Mouse (Mus musculus) forebrain, embryonic 13.5 days (tissue): ENCODE data around the gene Caskin2. TPM values are rescaled to one million over a fixed set of nuclear protein-coding genes. Genes with fewer than 3 reads are reported as not detected.

ENCODE experiments used
- ATAC-seq: fragments of 200-750 bp; cut with Nextera tagmentation; 2 replicates; pipeline ENCODE4 v1.8.0; 2017
- H3K27ac ChIP-seq: fragments of 300-500 bp; sonication (generic); 2 replicates; pipeline ENCODE4 v1.5.1; 2015; ENCODE audit warnings: inconsistent platforms, mild to moderate bottlenecking, moderate library complexity
- H3K27me3 ChIP-seq: fragments of 300-500 bp; sonication (generic); 2 replicates; pipeline ENCODE4 v1.6.1; 2015; ENCODE audit warnings: mild to moderate bottlenecking, inconsistent platforms
- H3K36me3 ChIP-seq: fragments of 300-500 bp; sonication (generic); 2 replicates; pipeline ENCODE4 v1.6.1; 2015; ENCODE audit warnings: mild to moderate bottlenecking, inconsistent platforms; ENCODE audit not compliant: poor library complexity, severe bottlenecking
- H3K4me1 ChIP-seq: fragments of 300-500 bp; sonication (generic); 2 replicates; pipeline ENCODE4 v1.6.1; 2015; ENCODE audit warnings: inconsistent platforms
- H3K4me2 ChIP-seq: fragments of 300-500 bp; sonication (generic); 2 replicates; pipeline ENCODE4 v1.6.1; 2015; ENCODE audit warnings: inconsistent platforms, mild to moderate bottlenecking, moderate library complexity
- H3K4me3 ChIP-seq: fragments of 300-500 bp; sonication (generic); 2 replicates; pipeline ENCODE4 v1.5.1; 2015; ENCODE audit warnings: mild to moderate bottlenecking, inconsistent platforms
- H3K9ac ChIP-seq: fragments of 300-500 bp; sonication (generic); 2 replicates; pipeline ENCODE4 v1.6.1; 2015; ENCODE audit warnings: mild to moderate bottlenecking, inconsistent platforms
- H3K9me3 ChIP-seq: fragments of 300-500 bp; sonication (generic); replicated peaks from 2 replicates; pipeline ENCODE4 v1.6.1; 2016; ENCODE audit warnings: inconsistent platforms
- WGBS: fragments of 180-500 bp; shearing (Covaris S2); methylation state at CpG from one replicate; pipeline ENCODE4 v1.1.7; 2015; 5-methylcytosine and 5-hydroxymethylcytosine counted together
- polyA plus RNA-seq: library from polyadenylated mRNA; unstranded; fragments of >200 nt; fragmentation: Nextera tagmentation; extraction: Ambion mirVana; gene quantifications from 2 replicates; pipeline ENCODE4 v1.2.1, GENCODE M21; 2015

The Caskin2 gene
- polyA plus RNA-seq, 1 experiment from 2014 or later: 10.7 TPM

GRCm38 (mm10) chr11:115812095-115812494 is 1.3 kb downstream of the Caskin2 start:
- no peak for ATAC-seq
- Histone ChIP-seq H3K36me3 (peaks cover 14% of the 10 kb centered on the region), H3K4me2 (peak overlapping the region; percentile 95), H3K9me3 (no peaks in the 10 kb centered on the region), H3K9ac (peak overlapping the region; percentile 79), H3K27ac (0 out of 2 replicates have a peak overlapping the region, but pooled peaks have one; percentile 65), H3K4me1 (peaks cover 74% of the 10 kb centered on the region), H3K4me3 (peak overlapping the region; percentile 89), H3K27me3 (no peaks in the 10 kb centered on the region)
- WGBS: 36% methylated on average over 7 of the region's 7 CpGs

GRCm38 (mm10) chr11:115811381-115812093 is 1.9 kb downstream of the Caskin2 start:
- Histone ChIP-seq H3K4me2 (peak overlapping the region; percentile 95), H3K27me3 (no peaks in the 10 kb centered on the region), H3K4me1 (peaks cover 80% of the 10 kb centered on the region), H3K9ac (peak overlapping the region; percentile 79), H3K9me3 (no peaks in the 10 kb centered on the region), H3K36me3 (peaks cover 17% of the 10 kb centered on the region), H3K27ac (no peak overlapping the region), H3K4me3 (peak overlapping the region; percentile 89)
- ATAC-seq: no peak
- 80% methylated on average over 20 of the region's 20 CpGs for WGBS

- Histone ChIP-seq H3K4me3 (peak overlapping the region; percentile 18; the same call in 1 of the 2 replicates), H3K4me1 (peaks cover 73% of the 10 kb centered on the region), H3K9me3 (no peaks in the 10 kb centered on the region), H3K36me3 (peaks cover 22% of the 10 kb centered on the region), H3K4me2 (peak overlapping the region; percentile 95), H3K27me3 (no peaks in the 10 kb centered on the region), H3K9ac (peak overlapping the region; percentile 31), H3K27ac (no peak overlapping the region)
- no peak for ATAC-seq
- WGBS: 71% methylated on average over 14 of the region's 14 CpGs
These were observed 3.1 kb downstream of the Caskin2 start for GRCm38 (mm10) chr11:115810377-115810776.

GRCm38 (mm10) chr11:115809311-115809781 is 4.1 kb downstream of the Caskin2 start:
- peaks cover 69% of the 10 kb centered on the region for H3K4me1 ChIP-seq
- peak overlapping the region; percentile 82 for H3K27ac ChIP-seq
- H3K4me3 ChIP-seq: 0 out of 2 replicates have a peak overlapping the region, but pooled peaks have one; percentile 1
- peak overlapping the region; percentile 95 for H3K4me2 ChIP-seq
- no peaks in the 10 kb centered on the region for H3K9me3 ChIP-seq
- H3K36me3 ChIP-seq: peaks cover 32% of the 10 kb centered on the region
- ATAC-seq: no peak
- H3K27me3 ChIP-seq: no peaks in the 10 kb centered on the region
- WGBS: 76% methylated on average over 8 of the region's 8 CpGs
- peak overlapping the region; percentile 45; the same call in 1 of the 2 replicates for H3K9ac ChIP-seq

GRCm38 (mm10) chr11:115808696-115809310 is 4.6 kb downstream of the Caskin2 start:
- peak; percentile 14; the same call in 1 of the 2 replicates for ATAC-seq
- Histone ChIP-seq H3K36me3 (peaks cover 37% of the 10 kb centered on the region), H3K27ac (peak overlapping the region; percentile 82), H3K4me3 (0 out of 2 replicates have a peak overlapping the region, but pooled peaks have one; percentile 1), H3K4me2 (peak overlapping the region; percentile 95), H3K9ac (peak overlapping the region; percentile 45; the same call in 1 of the 2 replicates), H3K4me1 (peaks cover 69% of the 10 kb centered on the region), H3K9me3 (no peaks in the 10 kb centered on the region), H3K27me3 (no peaks in the 10 kb centered on the region)
- WGBS: 32% methylated on average over 10 of the region's 10 CpGs

GRCm38 (mm10) chr11:115807971-115808370 is 5.5 kb downstream of the Caskin2 start:
- ATAC-seq: no peak
- Histone ChIP-seq H3K4me1 (peaks cover 67% of the 10 kb centered on the region), H3K36me3 (peaks cover 46% of the 10 kb centered on the region), H3K4me2 (peak overlapping the region; percentile 95), H3K9me3 (no peaks in the 10 kb centered on the region), H3K27ac (peak overlapping the region; percentile 82), H3K9ac (peak overlapping the region; percentile 45), H3K4me3 (no peak overlapping the region), H3K27me3 (no peaks in the 10 kb centered on the region)
- WGBS: 41% methylated on average over 11 of the region's 11 CpGs

GRCm38 (mm10) chr11:115807306-115807705 is 6.1 kb downstream of the Caskin2 start:
- peak overlapping the region; percentile 45 for H3K9ac ChIP-seq
- peak overlapping the region; percentile 95 for H3K4me2 ChIP-seq
- H3K36me3 ChIP-seq: peaks cover 52% of the 10 kb centered on the region
- 30% methylated on average over 6 of the region's 6 CpGs for WGBS
- H3K27ac ChIP-seq: peak overlapping the region; percentile 82
- H3K4me3 ChIP-seq: no peak overlapping the region
- ATAC-seq: no peak
- no peaks in the 10 kb centered on the region for H3K27me3 ChIP-seq
- H3K9me3 ChIP-seq: no peaks in the 10 kb centered on the region
- peaks cover 61% of the 10 kb centered on the region for H3K4me1 ChIP-seq

GRCm38 (mm10) chr11:115806154-115806553 is 7.3 kb downstream of the Caskin2 start:
- Histone ChIP-seq H3K36me3 (peaks cover 64% of the 10 kb centered on the region), H3K9me3 (no peaks in the 10 kb centered on the region), H3K4me2 (no peak overlapping the region), H3K4me3 (no peak overlapping the region), H3K27me3 (no peaks in the 10 kb centered on the region), H3K27ac (no peak overlapping the region), H3K9ac (no peak overlapping the region), H3K4me1 (peaks cover 49% of the 10 kb centered on the region)
- WGBS: 92% methylated on average over 10 of the region's 10 CpGs
- no peak for ATAC-seq

- Histone ChIP-seq H3K4me2 (no peak overlapping the region), H3K9me3 (no peaks in the 10 kb centered on the region), H3K9ac (no peak overlapping the region), H3K4me1 (peaks cover 38% of the 10 kb centered on the region), H3K4me3 (no peak overlapping the region), H3K36me3 (peaks cover 68% of the 10 kb centered on the region), H3K27ac (no peak overlapping the region), H3K27me3 (no peaks in the 10 kb centered on the region)
- no peak for ATAC-seq
- WGBS: 97% methylated on average over 7 of the region's 7 CpGs
These were observed 8.4 kb downstream of the Caskin2 start for GRCm38 (mm10) chr11:115805005-115805404.

GRCm38 (mm10) chr11:115803072-115803709 is 10.2 kb downstream of the Caskin2 start:
- H3K36me3 ChIP-seq: peaks cover 86% of the 10 kb centered on the region
- H3K27ac ChIP-seq: no peak overlapping the region
- no peak overlapping the region for H3K4me3 ChIP-seq
- ATAC-seq: no peak
- H3K4me1 ChIP-seq: peaks cover 20% of the 10 kb centered on the region
- no peaks in the 10 kb centered on the region for H3K9me3 ChIP-seq
- H3K9ac ChIP-seq: no peak overlapping the region
- no peaks in the 10 kb centered on the region for H3K27me3 ChIP-seq
- WGBS: 93% methylated on average over 24 of the region's 24 CpGs
- no peak overlapping the region for H3K4me2 ChIP-seq

GRCm38 (mm10) chr11:115800981-115801380 is 12.5 kb downstream of the Caskin2 start:
- peaks cover 94% of the 10 kb centered on the region for H3K36me3 ChIP-seq
- no peak overlapping the region for H3K4me2 ChIP-seq
- 92% methylated on average over 18 of the region's 18 CpGs for WGBS
- no peaks in the 10 kb centered on the region for H3K9me3 ChIP-seq
- H3K9ac ChIP-seq: no peak overlapping the region
- no peaks in the 10 kb centered on the region for H3K4me1 ChIP-seq
- H3K27ac ChIP-seq: no peak overlapping the region
- H3K27me3 ChIP-seq: no peaks in the 10 kb centered on the region
- H3K4me3 ChIP-seq: no peak overlapping the region
- no peak for ATAC-seq

- WGBS: 81% methylated on average over 9 of the region's 9 CpGs
- Histone ChIP-seq H3K27ac (no peak overlapping the region), H3K9me3 (no peaks in the 10 kb centered on the region), H3K9ac (no peak overlapping the region), H3K4me2 (no peak overlapping the region), H3K4me3 (no peak overlapping the region), H3K27me3 (no peaks in the 10 kb centered on the region), H3K4me1 (no peaks in the 10 kb centered on the region), H3K36me3 (peaks cover 100% of the 10 kb centered on the region)
- no peak for ATAC-seq
These were observed 15.8 kb downstream of the Caskin2 start for GRCm38 (mm10) chr11:115797665-115798064.
